Mouse (Mus musculus): ENCODE results near the gene Crisp2. TPM values are rescaled to one million over a fixed set of nuclear protein-coding genes. Genes with fewer than 3 reads are reported as not detected.

The Crisp2 gene
- total RNA-seq, 2 experiments from 2014 or later: 0.88 TPM; not detected in 1

DNA sequence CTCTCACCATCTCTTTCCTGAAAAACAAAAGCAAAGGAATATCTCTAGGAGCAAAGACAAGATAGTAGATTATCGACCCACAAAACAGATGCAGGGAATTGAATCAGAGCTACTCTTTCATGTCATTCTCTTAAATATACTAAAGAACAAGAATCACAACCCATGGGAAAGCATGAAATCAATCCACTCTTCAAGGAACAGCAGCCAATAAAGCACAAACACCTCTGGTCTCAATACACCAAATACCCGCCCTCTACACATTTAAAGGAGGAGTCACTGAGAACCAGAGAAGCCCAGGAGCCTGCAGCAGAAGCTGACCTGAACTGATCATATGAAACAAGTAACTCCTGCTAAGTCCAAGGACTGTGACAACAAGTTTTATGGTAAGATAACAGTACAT is 80.0 kb downstream of the Crisp2 start, which contains the start of gene Esp1:
TSS of gene Esp1 (plus strand) at position 301 of the 400 bp plus-strand sequence.
- no peak for ATAC-seq (replicated peaks; ENCODE audit: poor library complexity, severe bottlenecking)

DNA sequence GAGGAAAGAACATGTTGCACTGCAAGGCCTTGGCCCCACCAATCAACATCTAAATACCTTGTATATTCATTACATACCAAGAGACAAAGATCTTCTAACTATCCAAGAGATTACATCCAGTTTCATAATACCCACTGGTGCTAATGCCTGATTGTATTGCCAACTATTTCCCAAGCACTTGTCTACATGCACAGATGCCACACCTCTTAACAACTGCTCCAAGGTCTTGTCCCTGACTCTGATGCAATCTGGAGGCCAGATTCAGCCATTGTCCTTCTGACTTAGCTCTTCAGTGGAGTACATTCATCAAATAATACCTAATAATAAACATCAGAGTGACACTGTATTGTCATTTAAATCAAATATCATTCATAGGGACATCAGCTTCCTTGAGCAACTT is 89.7 kb downstream of the Crisp2 start:
- ATAC-seq (replicated peaks; ENCODE audit: poor library complexity, severe bottlenecking): peak; percentile 66

- peak; percentile 77 for ATAC-seq (replicated peaks; ENCODE audit: poor library complexity, severe bottlenecking)
Observed at GRCm38 (mm10) chr17:40716273-40716672, 90.5 kb downstream of the Crisp2 start.

Other genes starting within 250 kb of the Crisp2 start
- not detected in 2 replicates for gene Esp6, start 245.5 kb downstream of the Crisp2 start, total RNA-seq (2014; fragmentation: Nextera tagmentation)
- gene Esp6, start 245.5 kb downstream of the Crisp2 start, total RNA-seq (2017): not detected in 2 replicates
- not detected in 2 replicates for gene Esp4, start 208.4 kb downstream of the Crisp2 start, total RNA-seq (2014; fragmentation: Nextera tagmentation)
- gene Esp4, start 208.4 kb downstream of the Crisp2 start, total RNA-seq (2017): not detected in 2 replicates
- gene Esp3, start 174.9 kb downstream of the Crisp2 start, total RNA-seq (2014; fragmentation: Nextera tagmentation): not detected in 2 replicates
- gene Esp3, start 174.9 kb downstream of the Crisp2 start, total RNA-seq (2017): not detected in 2 replicates
- gene Esp1, start 79.9 kb downstream of the Crisp2 start, total RNA-seq (2014; fragmentation: Nextera tagmentation): not detected in 2 replicates
- gene Esp1, start 79.9 kb downstream of the Crisp2 start, total RNA-seq (2017): not detected in 2 replicates
- 0.19 TPM in 1 of 2 replicates, not detected in the other for gene Rhag, start 4.1 kb upstream of the Crisp2 start, total RNA-seq (2014; fragmentation: Nextera tagmentation)
- 0.17 TPM in 1 of 2 replicates, not detected in the other for gene Rhag, start 4.1 kb upstream of the Crisp2 start, total RNA-seq (2017)
- gene 9130008F23Rik, start 73.6 kb upstream of the Crisp2 start, total RNA-seq (2014; fragmentation: Nextera tagmentation): 3.0 and 5.0 TPM in 2 replicates
- gene 9130008F23Rik, start 73.6 kb upstream of the Crisp2 start, total RNA-seq (2017): 5.6 and 6.2 TPM in 2 replicates
- not detected in 2 replicates for gene Glyatl3, start 107.3 kb upstream of the Crisp2 start, total RNA-seq (2014; fragmentation: Nextera tagmentation)
- gene Glyatl3, start 107.3 kb upstream of the Crisp2 start, total RNA-seq (2017): not detected in 2 replicates
- gene Mut, start 127.7 kb upstream of the Crisp2 start, total RNA-seq (2014; fragmentation: Nextera tagmentation): 14.1 and 18.6 TPM in 2 replicates
- 32.7 and 36.8 TPM in 2 replicates for gene Mut, start 127.7 kb upstream of the Crisp2 start, total RNA-seq (2017)
- gene Cenpq, start 128.0 kb upstream of the Crisp2 start, total RNA-seq (2014; fragmentation: Nextera tagmentation): 24.4 and 48.7 TPM in 2 replicates
- 42.3 and 60.0 TPM in 2 replicates for gene Cenpq, start 128.0 kb upstream of the Crisp2 start, total RNA-seq (2017)

Data from granulocyte monocyte progenitor cell, adult 5-6 weeks (primary cell).